Mouse (Mus musculus): Measurements from ENCODE around the gene Tulp2. TPM values are rescaled to one million over a fixed set of nuclear protein-coding genes. Genes with fewer than 3 reads are reported as not detected.
A peak's percentile ranks its signal among the peaks of the same experiment; 100 is the strongest.
"Not testable (repeated sequence)": the region's sequence is repeated elsewhere in the genome, so short reads cannot be mapped to it uniquely, and the experiment has no call there.

Gene Tulp2
- polyA plus RNA-seq, 1 experiment from 2014 or later = 1.7 TPM

DNA sequence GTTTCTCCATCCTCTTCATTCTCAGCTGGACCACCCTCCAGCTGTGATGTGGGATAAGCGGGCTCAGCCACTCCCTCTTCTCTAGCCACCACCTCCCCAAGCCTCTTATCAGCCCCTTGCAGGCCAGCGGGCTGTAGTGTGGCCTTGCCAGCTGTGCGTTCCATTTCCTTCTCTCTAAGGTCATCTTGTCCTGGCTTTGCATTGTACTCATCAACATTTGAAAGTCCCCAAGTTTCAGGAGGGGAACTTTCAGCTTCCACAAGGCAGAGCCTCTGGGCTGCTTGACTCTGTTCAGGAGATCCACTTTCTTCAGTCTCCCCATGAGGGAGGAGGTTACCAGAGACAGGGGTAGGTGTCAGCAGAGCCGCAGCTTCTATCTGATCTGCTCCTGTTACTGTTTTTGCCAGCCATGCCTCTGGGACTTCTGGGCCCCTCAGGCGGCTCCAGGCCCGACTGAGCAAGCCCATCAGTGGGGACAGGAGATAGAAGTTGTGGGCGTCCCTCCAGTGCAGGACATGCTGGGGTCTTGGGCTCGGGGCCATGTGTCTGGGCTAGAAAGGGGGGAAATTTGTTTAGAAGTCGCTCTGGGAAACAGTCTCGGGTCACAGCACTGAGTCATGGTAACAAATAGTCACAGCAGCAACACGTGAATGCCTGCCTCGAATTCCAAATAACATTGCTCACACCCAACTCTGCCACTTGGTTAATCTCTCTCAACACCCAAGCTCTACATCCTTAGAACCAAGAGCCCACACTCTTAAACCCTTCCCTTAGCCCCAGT is 43.4 kb downstream of the Tulp2 start:
- H3K4me1 ChIP-seq (ENCODE audit: control insufficient read depth, insufficient read depth, low read length) = peaks cover 27% of the 10 kb centered on the region
- no peaks in the 10 kb centered on the region for H3K9me3 ChIP-seq (ENCODE audit: control insufficient read depth, low read depth, low read length)
- H3K4me2 ChIP-seq (replicated peaks; ENCODE audit: low read depth, low read length) = peak overlapping the region; percentile 91
- peak overlapping the region; percentile 91; the same call in 1 of the 2 replicates for H3K27ac ChIP-seq (ENCODE audit: low read length)
- no peaks in the 10 kb centered on the region for H3K27me3 ChIP-seq (ENCODE audit: control insufficient read depth, insufficient read depth, low read length)
- WGBS = 29% methylated on average over 12 of the region's 12 CpGs
- ATAC-seq (ENCODE audit: insufficient number of reproducible peaks, insufficient read depth, low FRiP score, low read depth) = peak; percentile 33; the same call in 1 of the 2 replicates
- peak overlapping the region; percentile 89 for H3K9ac ChIP-seq (replicated peaks; ENCODE audit: low read depth, low read length)
- H3K36me3 ChIP-seq (ENCODE audit: control insufficient read depth, insufficient read depth, low read length) = peaks cover 5% of the 10 kb centered on the region; the same call in 1 of the 2 replicates
- peak overlapping the region; percentile 85 for H3K4me3 ChIP-seq (ENCODE audit: low read depth, low read length)

DNA sequence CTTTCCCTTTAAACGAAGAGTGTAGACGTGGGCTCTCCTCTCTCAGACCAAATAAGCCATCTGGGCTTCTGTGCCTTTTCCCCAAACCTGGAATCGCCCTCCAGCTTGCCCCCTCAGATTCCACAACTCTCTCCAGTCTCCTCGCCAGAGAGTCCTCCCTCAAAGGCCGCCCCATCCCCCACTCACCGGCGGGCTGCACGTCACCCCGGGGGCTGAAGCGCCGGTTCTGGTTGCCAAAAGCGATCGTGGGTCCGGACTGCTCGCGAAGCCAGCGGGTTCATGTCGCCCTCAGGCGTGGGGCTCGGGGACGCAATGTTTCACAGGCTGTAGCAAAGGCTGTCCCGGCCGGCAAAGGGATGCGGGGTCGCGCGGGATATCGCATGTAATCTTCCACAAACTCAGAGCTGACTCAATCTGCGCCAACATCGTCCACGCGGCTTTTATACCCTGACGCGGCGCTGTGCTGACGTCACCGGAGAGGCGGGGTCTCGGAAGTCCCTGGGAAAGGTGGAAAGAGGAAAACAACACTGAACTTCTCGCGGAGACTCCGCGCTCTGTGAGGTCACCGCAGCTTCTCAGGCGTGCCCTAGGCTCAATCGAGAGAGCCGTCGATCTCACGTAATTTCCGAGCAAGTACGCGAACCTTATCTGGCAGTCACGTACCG is 44.3 kb downstream of the Tulp2 start, which contains the start of the genes Ppp1r15a and Plekha4:
Ppp1r15a (minus strand) TSS at position 460 of the 665 bp plus-strand sequence.
Plekha4 (plus strand) TSS at position 522 of the 665 bp plus-strand sequence.
- under 1% methylated on average over 54 of the region's 54 CpGs for WGBS
- Histone ChIP-seq H3K9me3 (ENCODE audit: control insufficient read depth, low read depth, low read length) (no peaks in the 10 kb centered on the region), H3K9ac (replicated peaks; ENCODE audit: low read depth, low read length) (peak within 1 kb of the TSS; percentile 89), H3K36me3 (ENCODE audit: control insufficient read depth, insufficient read depth, low read length) (peaks cover 5% of the 10 kb centered on the region; the same call in 1 of the 2 replicates), H3K4me1 (ENCODE audit: control insufficient read depth, insufficient read depth, low read length) (peaks cover 33% of the 10 kb centered on the region), H3K4me3 (ENCODE audit: low read depth, low read length) (peak within 1 kb of the TSS; percentile 85), H3K4me2 (replicated peaks; ENCODE audit: low read depth, low read length) (peak within 1 kb of the TSS; percentile 91), H3K27ac (ENCODE audit: low read length) (peak within 1 kb of the TSS; percentile 91), H3K27me3 (ENCODE audit: control insufficient read depth, insufficient read depth, low read length) (no peaks in the 10 kb centered on the region)
- peak; percentile 85 for ATAC-seq (ENCODE audit: insufficient number of reproducible peaks, insufficient read depth, low FRiP score, low read depth)

DNA sequence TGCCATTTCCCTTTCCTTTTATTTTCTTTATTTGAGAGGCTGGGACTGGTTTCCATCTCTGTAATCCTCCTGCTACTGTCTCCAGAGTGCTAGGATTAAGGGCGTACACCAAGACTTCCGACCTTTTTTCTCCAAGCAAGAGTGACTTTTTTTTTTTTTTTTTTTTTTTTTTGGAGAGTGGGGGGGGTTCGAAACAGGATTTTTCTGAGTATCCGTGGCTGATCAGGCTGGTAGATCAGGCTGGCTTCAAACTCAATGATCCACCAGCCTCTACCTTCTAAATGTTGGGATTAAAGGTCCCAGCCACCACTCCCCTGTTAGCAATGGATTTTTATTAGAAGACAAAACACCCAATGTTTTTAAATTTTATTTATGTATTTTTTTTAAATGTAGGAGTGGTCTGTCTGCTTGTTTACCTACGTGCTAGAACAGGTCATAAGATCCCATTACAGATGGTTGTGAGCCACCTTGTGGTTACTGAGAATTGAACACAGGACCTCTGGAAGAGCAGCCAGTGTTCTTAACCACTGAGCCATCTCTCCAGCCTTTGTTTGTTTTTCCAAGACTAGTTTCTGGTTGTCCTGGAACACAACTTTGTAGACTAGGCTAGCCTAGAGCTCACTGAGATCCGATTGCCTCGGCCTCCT is 44.9 kb downstream of the Tulp2 start:
- Histone ChIP-seq H3K4me2 (replicated peaks; ENCODE audit: low read depth, low read length) (peak overlapping the region; percentile 91), H3K4me1 (ENCODE audit: control insufficient read depth, insufficient read depth, low read length) (peaks cover 33% of the 10 kb centered on the region), H3K27ac (ENCODE audit: low read length) (peak overlapping the region; percentile 91), H3K36me3 (ENCODE audit: control insufficient read depth, insufficient read depth, low read length) (peaks cover 5% of the 10 kb centered on the region; the same call in 1 of the 2 replicates), H3K9ac (replicated peaks; ENCODE audit: low read depth, low read length) (no peak overlapping the region; the same call in 1 of the 2 replicates), H3K27me3 (ENCODE audit: control insufficient read depth, insufficient read depth, low read length) (no peaks in the 10 kb centered on the region), H3K4me3 (ENCODE audit: low read depth, low read length) (peak overlapping the region; percentile 85), H3K9me3 (ENCODE audit: control insufficient read depth, low read depth, low read length) (no peaks in the 10 kb centered on the region)
- ATAC-seq (ENCODE audit: insufficient number of reproducible peaks, insufficient read depth, low FRiP score, low read depth) = no peak
- 24% methylated on average over 7 of the region's 7 CpGs for WGBS

DNA sequence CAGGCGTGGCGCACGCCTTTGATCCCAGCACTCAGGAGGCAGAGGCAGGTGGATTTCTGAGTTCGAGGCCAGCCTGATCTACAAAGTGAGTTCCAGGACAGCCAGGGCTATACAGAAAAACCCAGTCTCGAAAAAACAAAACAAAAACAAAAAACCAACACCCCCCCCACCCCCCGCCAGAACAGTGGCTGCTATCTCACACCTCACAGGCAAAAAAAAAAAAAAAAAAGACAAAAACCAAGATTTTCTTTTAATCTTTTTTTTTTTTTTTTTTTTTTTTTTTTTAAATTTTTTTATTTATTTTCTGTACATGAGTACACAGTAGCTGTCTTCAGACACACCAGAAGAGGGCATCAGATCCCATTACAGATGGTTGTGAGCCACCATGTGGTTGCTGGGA is 45.5 kb downstream of the Tulp2 start:
- H3K4me3 ChIP-seq (ENCODE audit: low read depth, low read length); H3K4me2 ChIP-seq (replicated peaks; ENCODE audit: low read depth, low read length); H3K36me3 ChIP-seq (ENCODE audit: control insufficient read depth, insufficient read depth, low read length); H3K9me3 ChIP-seq (ENCODE audit: control insufficient read depth, low read depth, low read length); H3K9ac ChIP-seq (replicated peaks; ENCODE audit: low read depth, low read length); H3K27me3 ChIP-seq (ENCODE audit: control insufficient read depth, insufficient read depth, low read length); H3K27ac ChIP-seq (ENCODE audit: low read length); ATAC-seq (ENCODE audit: insufficient number of reproducible peaks, insufficient read depth, low FRiP score, low read depth): not testable (repeated sequence)
- H3K4me1 ChIP-seq (ENCODE audit: control insufficient read depth, insufficient read depth, low read length) = peaks cover 32% of the 10 kb centered on the region
- 90% methylated on average over 6 of the region's 6 CpGs for WGBS

DNA sequence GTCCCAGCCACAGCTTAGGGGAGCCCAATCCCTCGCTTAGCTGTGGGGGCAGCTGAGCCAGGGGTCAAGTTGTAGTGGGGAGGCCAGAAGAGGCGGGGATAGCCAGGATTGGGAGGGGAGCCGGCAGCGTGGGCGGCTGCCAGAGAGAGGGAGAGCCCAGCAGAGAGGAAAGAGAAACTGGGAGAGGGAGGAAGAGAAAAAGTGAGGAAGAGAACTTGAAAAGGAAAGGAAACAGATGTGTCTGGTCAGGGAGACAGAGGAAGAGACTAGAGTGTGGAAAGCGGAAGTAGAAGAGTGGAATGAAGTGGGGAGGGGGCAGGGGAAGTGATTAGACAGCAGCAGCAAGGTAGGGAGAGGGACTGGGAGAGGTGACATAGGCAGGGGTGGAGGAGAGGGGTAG is 47.8 kb downstream of the Tulp2 start:
- 12% methylated on average over 6 of the region's 6 CpGs for WGBS
- Histone ChIP-seq H3K4me2 (replicated peaks; ENCODE audit: low read depth, low read length) (no peak overlapping the region), H3K4me1 (ENCODE audit: control insufficient read depth, insufficient read depth, low read length) (peaks cover 19% of the 10 kb centered on the region), H3K27ac (ENCODE audit: low read length) (no peak overlapping the region; the same call in 1 of the 2 replicates), H3K9ac (replicated peaks; ENCODE audit: low read depth, low read length) (no peak overlapping the region), H3K36me3 (ENCODE audit: control insufficient read depth, insufficient read depth, low read length) (no peaks in the 10 kb centered on the region), H3K27me3 (ENCODE audit: control insufficient read depth, insufficient read depth, low read length) (no peaks in the 10 kb centered on the region), H3K9me3 (ENCODE audit: control insufficient read depth, low read depth, low read length) (no peaks in the 10 kb centered on the region), H3K4me3 (ENCODE audit: low read depth, low read length) (no peak overlapping the region)
- ATAC-seq (ENCODE audit: insufficient number of reproducible peaks, insufficient read depth, low FRiP score, low read depth) = no peak

DNA sequence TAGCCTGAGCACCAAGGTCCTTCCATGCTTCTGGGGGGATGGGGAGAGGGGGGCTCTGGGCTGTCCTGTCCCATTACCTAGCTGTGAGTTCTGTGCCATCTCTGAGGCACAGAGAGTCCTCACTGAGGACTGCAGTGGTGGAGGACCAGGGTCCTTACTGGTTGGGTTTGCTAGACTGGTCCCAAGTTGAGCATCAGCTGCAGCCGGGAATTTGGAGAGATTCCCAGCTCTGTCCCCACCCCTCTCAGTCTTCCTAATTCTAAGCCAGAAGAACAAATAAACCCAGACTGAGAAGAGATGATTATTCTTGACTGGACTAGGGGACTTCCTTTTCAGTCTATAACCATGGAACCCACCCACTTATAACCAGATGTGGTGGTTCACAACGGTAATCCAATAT is 49.0 kb downstream of the Tulp2 start:
- Histone ChIP-seq H3K36me3 (ENCODE audit: control insufficient read depth, insufficient read depth, low read length) (no peaks in the 10 kb centered on the region), H3K4me1 (ENCODE audit: control insufficient read depth, insufficient read depth, low read length) (peaks cover 14% of the 10 kb centered on the region), H3K4me3 (ENCODE audit: low read depth, low read length) (no peak overlapping the region), H3K27ac (ENCODE audit: low read length) (no peak overlapping the region), H3K9ac (replicated peaks; ENCODE audit: low read depth, low read length) (no peak overlapping the region), H3K4me2 (replicated peaks; ENCODE audit: low read depth, low read length) (no peak overlapping the region), H3K9me3 (ENCODE audit: control insufficient read depth, low read depth, low read length) (no peaks in the 10 kb centered on the region), H3K27me3 (ENCODE audit: control insufficient read depth, insufficient read depth, low read length) (no peaks in the 10 kb centered on the region)
- ATAC-seq (ENCODE audit: insufficient number of reproducible peaks, insufficient read depth, low FRiP score, low read depth) = no peak
- WGBS = 47% methylated on average over 2 of the region's 2 CpGs

DNA sequence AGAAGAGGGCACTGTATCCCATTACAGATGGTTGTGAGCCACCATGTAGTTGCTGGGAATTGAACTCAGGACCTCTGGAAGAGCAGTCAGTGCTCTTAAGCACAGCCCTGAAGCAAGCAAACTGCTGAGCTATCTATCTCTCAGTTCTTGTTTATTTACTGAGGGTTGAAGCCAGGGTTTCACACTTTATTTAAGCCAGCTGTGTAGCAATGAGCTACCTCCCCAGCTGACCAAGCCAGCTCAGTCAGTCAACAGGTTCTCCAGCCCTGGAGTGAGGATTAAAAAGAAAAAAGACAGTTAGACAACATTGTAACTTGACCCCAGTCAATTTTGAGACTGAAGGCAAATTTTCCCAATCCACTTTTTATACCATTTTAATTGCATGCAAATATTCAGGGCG is 54.0 kb downstream of the Tulp2 start:
- peaks cover 4% of the 10 kb centered on the region; the same call in 1 of the 2 replicates for H3K4me1 ChIP-seq (ENCODE audit: control insufficient read depth, insufficient read depth, low read length)
- H3K4me2 ChIP-seq (replicated peaks; ENCODE audit: low read depth, low read length) = no peak overlapping the region
- no peaks in the 10 kb centered on the region for H3K27me3 ChIP-seq (ENCODE audit: control insufficient read depth, insufficient read depth, low read length)
- no peak overlapping the region for H3K9ac ChIP-seq (replicated peaks; ENCODE audit: low read depth, low read length)
- H3K27ac ChIP-seq (ENCODE audit: low read length) = no peak overlapping the region
- ATAC-seq (ENCODE audit: insufficient number of reproducible peaks, insufficient read depth, low FRiP score, low read depth) = no peak
- H3K9me3 ChIP-seq (ENCODE audit: control insufficient read depth, low read depth, low read length) = no peaks in the 10 kb centered on the region
- H3K4me3 ChIP-seq (ENCODE audit: low read depth, low read length) = no peak overlapping the region
- WGBS = 77% methylated on average over 1 of the region's 1 CpGs
- no peaks in the 10 kb centered on the region for H3K36me3 ChIP-seq (ENCODE audit: control insufficient read depth, insufficient read depth, low read length)

DNA sequence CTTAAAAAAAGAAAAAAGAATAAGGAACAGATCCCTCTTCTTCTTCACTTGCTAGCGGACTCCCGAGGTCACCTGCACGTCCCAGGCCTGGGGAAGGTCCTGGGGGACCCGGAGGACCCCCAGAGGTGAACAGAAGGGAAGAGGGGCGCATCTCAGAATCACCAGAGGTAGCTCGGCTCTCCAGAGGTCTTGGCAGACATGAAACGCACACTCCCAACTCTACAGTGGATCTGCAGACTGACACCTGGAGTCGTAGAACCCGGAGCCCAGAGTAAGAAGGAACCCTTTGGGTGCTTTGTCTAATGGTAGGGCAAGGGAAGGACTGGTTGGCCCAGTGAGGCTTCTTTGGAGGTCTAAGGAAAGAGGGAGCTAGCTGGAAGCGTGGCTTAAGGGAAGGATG is 55.9 kb downstream of the Tulp2 start:
- Histone ChIP-seq H3K36me3 (ENCODE audit: control insufficient read depth, insufficient read depth, low read length) (no peaks in the 10 kb centered on the region), H3K27ac (ENCODE audit: low read length) (no peak overlapping the region), H3K4me1 (ENCODE audit: control insufficient read depth, insufficient read depth, low read length) (peaks cover 4% of the 10 kb centered on the region; the same call in 1 of the 2 replicates), H3K4me3 (ENCODE audit: low read depth, low read length) (peak overlapping the region; percentile 44; the same call in 1 of the 2 replicates), H3K9me3 (ENCODE audit: control insufficient read depth, low read depth, low read length) (no peaks in the 10 kb centered on the region), H3K4me2 (replicated peaks; ENCODE audit: low read depth, low read length) (peak overlapping the region; percentile 56), H3K27me3 (ENCODE audit: control insufficient read depth, insufficient read depth, low read length) (no peaks in the 10 kb centered on the region), H3K9ac (replicated peaks; ENCODE audit: low read depth, low read length) (peak overlapping the region; percentile 4; the same call in 1 of the 2 replicates)
- WGBS = 80% methylated on average over 10 of the region's 10 CpGs
- no peak for ATAC-seq (ENCODE audit: insufficient number of reproducible peaks, insufficient read depth, low FRiP score, low read depth)
